Mouse (Mus musculus) heart, adult 2 months (tissue): ENCODE measurements around the gene Pik3ip1. TPM values are rescaled to one million over a fixed set of nuclear protein-coding genes. Genes with fewer than 3 reads are reported as not detected.

Source experiments
- DNase-seq, 2 experiments: peaks; one replicate each; pipeline ENCODE4 v3.0.0; 2021
- H3K27ac ChIP-seq: fragments of 200-600 bp; 2 replicates; pipeline ENCODE4 v1.8.1; 2022
- H3K27me3 ChIP-seq: fragments of 200-500 bp; 2 replicates; pipeline ENCODE4 v1.6.1; 2012; ENCODE audit warnings: mild to moderate bottlenecking, low read length, inconsistent platforms, mixed read lengths; ENCODE audit not compliant: control insufficient read depth, insufficient read depth
- H3K36me3 ChIP-seq: fragments of 200-500 bp; 2 replicates; pipeline ENCODE4 v1.6.1; 2012; ENCODE audit warnings: low read length, inconsistent platforms; ENCODE audit not compliant: control insufficient read depth, insufficient read depth
- H3K4me1 ChIP-seq: fragments of 200-500 bp; 2 replicates; pipeline ENCODE4 v1.6.1; 2011; ENCODE audit warnings: low read length; ENCODE audit not compliant: control insufficient read depth, insufficient read depth
- H3K4me3 ChIP-seq: fragments of 200-600 bp; 2 replicates; pipeline ENCODE4 v1.8.1; 2022
- H3K79me2 ChIP-seq: fragments of 200-500 bp; replicated peaks from 2 replicates; pipeline ENCODE4 v1.6.1; 2012; ENCODE audit warnings: mild to moderate bottlenecking, inconsistent platforms, low read length, moderate library complexity, mixed read lengths; ENCODE audit not compliant: control insufficient read depth, insufficient read depth
- H3K9ac ChIP-seq: fragments of 200-500 bp; 2 replicates; pipeline ENCODE4 v1.6.1; 2012; ENCODE audit warnings: low read depth, mild to moderate bottlenecking, control low read depth, inconsistent platforms, low read length, mixed read lengths
- CTCF ChIP-seq: fragments of 200-600 bp; IDR thresholded peaks from 2 replicates; pipeline ENCODE4 v1.8.1; 2022; ENCODE audit warnings: antibody characterized with exemption, mild to moderate bottlenecking, moderate library complexity
- EP300 ChIP-seq: fragments of 200-500 bp; IDR thresholded peaks from 2 replicates; pipeline ENCODE4 v1.6.1; 2011; ENCODE audit warnings: low read depth, low read length, control low read depth; ENCODE audit not compliant: insufficient read depth
- POLR2A ChIP-seq: fragments of 200-500 bp; IDR thresholded peaks from 2 replicates; pipeline ENCODE4 v1.6.1; 2011; ENCODE audit warnings: mild to moderate bottlenecking, low read depth, low read length, control low read depth; ENCODE audit not compliant: insufficient read depth
- WGBS: fragments of 180-500 bp; shearing (Covaris S2); methylation state at CpG from one replicate; pipeline ENCODE4 v1.1.7; 2018; 5-methylcytosine and 5-hydroxymethylcytosine counted together
- intact Hi-C: fragments of 180-260 bp; cut with DNase I; formaldehyde crosslinking; loops from one replicate; pipeline ENCODE4 v1.15.1; 2025
- polyA plus RNA-seq: library from polyadenylated mRNA; depleted of rRNA; stranded (reverse); fragments of >200 nt; gene quantifications from 2 replicates; pipeline ENCODE4 v1.2.3, GENCODE M21; 2012
- total RNA-seq, 2 experiments: library from RNA; stranded (reverse); gene quantifications; 2 replicates each; pipeline ENCODE4 v1.2.3; 2021

The Pik3ip1 gene
- total and polyA plus RNA-seq, 3 experiments = 29.4 to 36.4 (median 29.5) TPM

DNA sequence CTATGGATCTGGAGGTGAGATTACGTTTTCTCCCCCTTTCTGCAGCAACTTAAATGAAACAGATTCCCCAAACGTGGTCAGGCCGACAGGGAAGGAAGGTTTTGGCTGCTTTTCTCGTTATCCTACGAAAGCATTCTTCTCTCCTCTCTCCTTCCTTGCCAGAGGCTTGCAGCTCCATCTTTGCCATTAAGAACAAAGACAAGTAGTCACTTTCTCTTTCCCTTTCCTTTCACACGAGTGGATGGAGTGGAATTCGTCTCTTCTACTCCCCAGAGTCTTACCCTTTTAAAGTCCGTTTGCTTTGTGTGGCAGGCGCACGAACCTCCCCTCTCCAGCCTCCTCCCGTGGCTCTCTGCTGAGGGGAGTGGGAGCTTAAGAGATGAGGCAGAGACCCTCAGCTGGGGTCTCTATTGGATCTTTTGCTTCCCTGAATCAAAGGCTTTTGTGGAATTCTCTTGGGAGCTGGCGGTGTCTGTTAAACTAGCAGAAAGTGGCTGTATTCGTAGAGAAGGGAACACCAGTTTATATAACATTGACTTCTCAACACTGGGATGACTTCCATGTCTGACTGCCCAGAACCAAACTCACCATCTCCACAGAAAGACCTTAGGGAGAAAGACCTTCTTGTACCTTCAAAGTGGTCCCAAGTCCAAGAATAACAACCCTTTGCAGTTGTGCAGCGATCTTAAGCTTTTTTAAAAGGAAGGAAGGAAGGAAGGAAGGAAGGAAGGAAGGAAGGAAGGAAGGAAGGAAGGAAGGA is 970 bp downstream of the Pik3ip1 start:
- Histone ChIP-seq H3K4me3 (peak overlapping the region; percentile 77), H3K79me2 (no peaks in the 10 kb centered on the region), H3K27me3 (no peaks in the 10 kb centered on the region), H3K9ac (peak overlapping the region; percentile 85), H3K4me1 (peaks cover 35% of the 10 kb centered on the region), H3K36me3 (peaks cover 33% of the 10 kb centered on the region), H3K27ac (peak overlapping the region; percentile 94)
- DNase-seq = no peak
- TF ChIP-seq CTCF (no peak), EP300 (no peak), POLR2A (no peak)
- intact Hi-C loops = loop anchor here (2.0 to 5.0 kb wide), 4 partner anchors 16 to 121 kb away; partner anchors contain the start of genes Limk2 and Rnf185
- 1% methylated on average over 14 of the region's 14 CpGs for WGBS

GRCm38 (mm10) chr11:3331756-3332642 is 1.8 kb downstream of the Pik3ip1 start:
- Histone ChIP-seq H3K4me3 (peak overlapping the region; percentile 77), H3K4me1 (peaks cover 39% of the 10 kb centered on the region), H3K9ac (peak overlapping the region; percentile 85), H3K79me2 (no peaks in the 10 kb centered on the region), H3K36me3 (peaks cover 33% of the 10 kb centered on the region), H3K27ac (peak overlapping the region; percentile 94), H3K27me3 (no peaks in the 10 kb centered on the region)
- intact Hi-C loops = loop anchor here (2.0 to 5.0 kb wide), 4 partner anchors 15 to 120 kb away; partner anchors contain the start of genes Limk2 and Rnf185
- peak; percentile 21 for TF ChIP-seq CTCF
- peak; percentile 32; the same call in 1 of the 2 replicates for TF ChIP-seq EP300
- TF ChIP-seq POLR2A = peak; percentile 72
- WGBS = under 1% methylated on average over 74 of the region's 75 CpGs
- peak; percentile 89 to 96 for DNase-seq

GRCm38 (mm10) chr11:3333111-3333695 is 3.0 kb downstream of the Pik3ip1 start:
- intact Hi-C loops = loop anchor here (5.0 kb wide), 2 partner anchors 74 to 119 kb away; partner anchors contain the start of genes Limk2 and Rnf185
- Histone ChIP-seq H3K27ac (peak overlapping the region; percentile 94), H3K9ac (no peak overlapping the region; the same call in 1 of the 2 replicates), H3K4me1 (peaks cover 47% of the 10 kb centered on the region), H3K27me3 (no peaks in the 10 kb centered on the region), H3K4me3 (peak overlapping the region; percentile 24; the same call in 1 of the 2 replicates), H3K36me3 (peaks cover 35% of the 10 kb centered on the region), H3K79me2 (no peaks in the 10 kb centered on the region)
- TF ChIP-seq CTCF (no peak), EP300 (no peak), POLR2A (no peak)
- WGBS = 76% methylated on average over 11 of the region's 11 CpGs
- DNase-seq = no peak

DNA sequence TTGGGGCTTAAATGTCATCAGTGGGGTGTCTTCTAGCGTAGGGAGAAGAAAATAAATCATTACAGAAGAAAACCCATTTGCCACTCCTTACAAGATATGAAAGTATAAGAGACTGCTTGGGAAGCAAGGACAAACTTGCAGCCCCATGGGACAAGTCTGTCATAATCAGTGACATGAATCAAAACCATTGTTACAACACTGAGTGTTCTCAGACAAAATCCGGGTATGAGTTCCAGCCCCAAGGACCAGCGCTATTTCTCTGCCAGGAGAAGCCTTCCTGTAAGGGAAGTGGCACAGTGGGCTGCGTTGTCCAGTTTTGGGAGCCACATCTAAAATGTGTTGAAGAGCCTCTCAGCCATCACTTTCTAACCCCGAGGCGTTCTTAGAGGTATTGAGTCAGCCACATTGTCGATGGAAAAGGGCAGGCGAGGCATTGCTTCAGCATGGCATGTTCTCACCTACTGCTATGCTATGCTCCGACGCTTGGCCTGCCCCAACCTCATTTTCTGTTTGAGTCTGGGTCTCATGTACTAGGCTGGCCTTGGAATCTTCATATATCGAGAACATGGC is 4.0 kb downstream of the Pik3ip1 start:
- Histone ChIP-seq H3K27ac (peak overlapping the region; percentile 94), H3K27me3 (no peaks in the 10 kb centered on the region), H3K4me1 (peaks cover 47% of the 10 kb centered on the region), H3K79me2 (no peaks in the 10 kb centered on the region), H3K36me3 (peaks cover 35% of the 10 kb centered on the region), H3K9ac (peak overlapping the region; percentile 17; the same call in 1 of the 2 replicates), H3K4me3 (no peak overlapping the region)
- TF ChIP-seq CTCF = no peak
- TF ChIP-seq POLR2A = 0 out of 2 replicates have a peak, but pooled peaks have one; percentile 25
- TF ChIP-seq EP300 = no peak
- DNase-seq = no peak
- 79% methylated on average over 11 of the region's 11 CpGs for WGBS
- intact Hi-C loops = loop anchor here (5.0 kb wide), 2 partner anchors 73 to 118 kb away; partner anchors contain the start of genes Limk2 and Rnf185

- intact Hi-C loops = loop anchor here (5.0 kb wide), 2 partner anchors 72 to 117 kb away; partner anchors contain the start of genes Limk2 and Rnf185
- no peak overlapping the region for H3K4me3 ChIP-seq
- peak overlapping the region; percentile 28; the same call in 1 of the 2 replicates for H3K9ac ChIP-seq
- WGBS = 51% methylated on average over 9 of the region's 9 CpGs
- H3K79me2 ChIP-seq = no peaks in the 10 kb centered on the region
- DNase-seq = no peak
- no peak for TF ChIP-seq CTCF
- no peak for TF ChIP-seq POLR2A
- TF ChIP-seq EP300 = no peak
- peak overlapping the region; percentile 94 for H3K27ac ChIP-seq
- H3K4me1 ChIP-seq = peaks cover 44% of the 10 kb centered on the region
- H3K27me3 ChIP-seq = no peaks in the 10 kb centered on the region
- H3K36me3 ChIP-seq = peaks cover 32% of the 10 kb centered on the region
Observed at GRCm38 (mm10) chr11:3334711-3335316, 4.6 kb downstream of the Pik3ip1 start.
